Mouse (Mus musculus) ES-E14 (cell line): ENCODE measurements around the gene 0610010K14Rik. TPM values are rescaled to one million over a fixed set of nuclear protein-coding genes. Genes with fewer than 3 reads are reported as not detected.

Experiments
- DNase-seq: peaks from one replicate; pipeline ENCODE4 v3.0.0-alpha.2; 2013; ENCODE audit warnings: low read depth, low spot score
- H3K27ac ChIP-seq: 2 replicates; pipeline ENCODE4 v1.5.1; 2012; ENCODE audit warnings: low read depth, mild to moderate bottlenecking, low read length, moderate library complexity, mixed read lengths; ENCODE audit not compliant: poor library complexity, insufficient read depth, severe bottlenecking
- H3K36me3 ChIP-seq: 2 replicates; pipeline ENCODE4 v1.6.1; 2012; ENCODE audit warnings: mild to moderate bottlenecking, low read length, moderate library complexity, mixed read lengths; ENCODE audit not compliant: control insufficient read depth, poor library complexity, insufficient read depth, severe bottlenecking
- H3K4me1 ChIP-seq, 2 experiments: fragments of 150-350 bp in 1 of 2; sonication (generic) in 1 of 2; 2 replicates each; pipeline ENCODE4 v1.6.1; 2012; ENCODE audit warnings: low read length in 2 of 2, mild to moderate bottlenecking in 1 of 2, mixed read lengths in 1 of 2; ENCODE audit not compliant: control insufficient read depth in 2 of 2, insufficient read depth in 2 of 2, poor library complexity in 1 of 2
- H3K4me3 ChIP-seq, 2 experiments: fragments of 150-350 bp in 1 of 2; sonication (generic) in 1 of 2; 2 replicates each; pipeline ENCODE4 v1.5.1; 2012; ENCODE audit warnings: low read length in 2 of 2, low read depth in 1 of 2, mild to moderate bottlenecking in 1 of 2, mixed read lengths in 1 of 2; ENCODE audit not compliant: insufficient read depth in 1 of 2, poor library complexity in 1 of 2, severe bottlenecking in 1 of 2
- H3K9ac ChIP-seq: 2 replicates; pipeline ENCODE4 v1.6.1; 2012; ENCODE audit warnings: low read depth, mild to moderate bottlenecking, low read length, mixed read lengths; ENCODE audit not compliant: poor library complexity, insufficient read depth, severe bottlenecking
- H3K9me3 ChIP-seq: fragments of 150-350 bp; sonication (generic); 2 replicates; pipeline ENCODE4 v1.6.1; 2012; ENCODE audit warnings: low read depth, mild to moderate bottlenecking, low read length; ENCODE audit not compliant: control insufficient read depth, insufficient read depth
- CHD2 ChIP-seq: IDR thresholded peaks from 2 replicates; pipeline ENCODE4 v1.6.1; 2014; ENCODE audit warnings: mild to moderate bottlenecking, low read depth, low read length, inconsistent platforms
- HCFC1 ChIP-seq: IDR thresholded peaks from 2 replicates; pipeline ENCODE4 v1.6.1; 2012; ENCODE audit warnings: low read length, inconsistent platforms, borderline replicate concordance; ENCODE audit not compliant: insufficient read depth
- MAFK ChIP-seq: IDR thresholded peaks from 2 replicates; pipeline ENCODE4 v1.6.1; 2014; ENCODE audit warnings: mild to moderate bottlenecking, low read depth, low read length, inconsistent platforms; ENCODE audit not compliant: insufficient read depth
- ZC3H11A ChIP-seq: IDR thresholded peaks from 2 replicates; pipeline ENCODE4 v1.6.1; 2012; ENCODE audit warnings: low read depth, mild to moderate bottlenecking, inconsistent platforms, low read length, borderline replicate concordance
- ZNF384 ChIP-seq: IDR thresholded peaks from 2 replicates; pipeline ENCODE4 v1.6.1; 2012; ENCODE audit warnings: low read depth, low read length, inconsistent platforms
- in situ Hi-C, 2 experiments: fragments of 600-800 bp; cut with MboI; formaldehyde crosslinking; loops; one replicate each; pipeline ENCODE4 v1.15.1; 2025; ENCODE audit warnings: low sequenced_read_pairs in 2 of 2, inconsistent platforms in 1 of 2; ENCODE audit not compliant: unreplicated experiment in 2 of 2
- total RNA-seq: library from RNA; depleted of rRNA; stranded (reverse); fragments of 300-350 nt; gene quantifications from 2 replicates; pipeline ENCODE4 v1.2.3, GENCODE M21; 2012

Gene 0610010K14Rik
- total RNA-seq, 1 experiment, result 49.9 TPM

DNA sequence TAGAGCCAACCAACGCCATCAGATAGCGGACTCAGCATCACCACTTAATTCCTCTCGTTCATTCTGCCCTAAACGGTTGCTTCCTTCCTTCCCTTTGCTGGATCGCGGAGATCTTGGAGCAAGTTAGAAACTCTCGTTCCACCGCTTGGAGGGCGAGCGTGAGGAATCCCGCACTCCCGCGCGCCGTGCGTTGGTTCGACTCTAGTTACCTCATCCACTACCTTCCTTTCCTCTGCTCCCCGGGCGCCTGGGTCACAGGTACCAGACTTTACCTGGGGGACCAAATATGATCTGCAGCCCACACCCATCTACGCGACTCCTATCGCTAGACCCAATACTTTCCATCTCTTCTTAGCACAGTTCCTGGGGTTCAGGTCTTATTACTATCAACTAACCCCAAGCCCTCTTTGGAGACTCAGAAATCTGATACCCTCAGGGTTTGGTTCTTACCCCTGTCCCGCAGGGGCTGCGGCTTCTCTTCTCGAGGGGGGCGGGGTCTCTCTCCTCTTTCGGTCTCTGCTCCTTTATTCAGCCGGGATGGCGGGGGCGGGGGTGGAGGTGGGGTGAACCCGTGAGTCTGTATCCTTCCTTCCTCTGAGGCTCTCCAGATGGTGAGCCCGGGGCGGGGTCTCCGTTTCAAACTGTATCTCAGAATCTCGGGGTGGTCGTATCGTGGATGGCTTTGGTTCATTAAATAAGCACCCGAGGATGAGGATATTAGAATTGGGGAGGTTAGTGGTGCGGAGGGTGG lies 8.3 kb downstream of the 0610010K14Rik start, which contains the start of gene Bcl6b:
TSS of gene Bcl6b (minus strand) at position 539 of the 751 bp plus-strand sequence.
- Histone ChIP-seq H3K4me1 (peaks cover 9 to 30% of the 10 kb centered on the region in 2 experiments), H3K9me3 (no peaks in the 10 kb centered on the region), H3K27ac (peak within 1 kb of the TSS; percentile 26; the same call in 1 of the 2 replicates), H3K9ac (peak within 1 kb of the TSS; percentile 76), H3K4me3 (peak within 1 kb of the TSS; percentile 72 to 81), H3K36me3 (no peaks in the 10 kb centered on the region)
- no peak for DNase-seq
- TF ChIP-seq CHD2, result no peak
- TF ChIP-seq ZC3H11A, result no peak
- no peak for TF ChIP-seq MAFK
- TF ChIP-seq ZNF384, result no peak
- TF ChIP-seq HCFC1, result no peak
- in situ Hi-C loops, result no loop called here

DNA sequence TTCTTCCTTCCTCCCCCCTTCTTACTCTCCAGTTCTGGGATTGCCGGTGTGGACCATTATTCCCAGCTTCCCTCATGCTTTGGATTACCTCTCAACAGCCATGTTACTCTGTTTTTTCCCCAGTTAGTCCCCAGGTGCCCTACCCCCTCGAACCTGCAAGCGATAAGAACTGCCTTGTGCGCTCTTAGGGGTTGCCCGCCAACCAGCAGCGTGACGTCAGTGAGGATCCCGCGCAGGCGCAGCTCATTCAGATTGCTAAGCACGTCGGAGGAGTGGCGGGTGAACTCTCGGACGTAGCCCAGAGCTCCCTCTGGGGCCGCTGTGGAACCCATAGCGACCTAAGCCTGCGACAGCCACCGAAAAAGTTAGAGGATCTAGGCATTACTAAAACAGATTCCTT lies 8.9 kb downstream of the 0610010K14Rik start:
- H3K4me3 ChIP-seq, result peak overlapping the region; percentile 72 to 81
- peak; percentile 86 for DNase-seq
- no peaks in the 10 kb centered on the region; the same call in 1 of the 2 replicates for H3K36me3 ChIP-seq
- no peak overlapping the region for H3K27ac ChIP-seq
- in situ Hi-C loops, result no loop called here
- no peaks in the 10 kb centered on the region for H3K9me3 ChIP-seq
- no peak for TF ChIP-seq ZNF384
- peak overlapping the region; percentile 76 for H3K9ac ChIP-seq
- H3K4me1 ChIP-seq, result peaks cover 9 to 25% of the 10 kb centered on the region in 2 experiments

DNA sequence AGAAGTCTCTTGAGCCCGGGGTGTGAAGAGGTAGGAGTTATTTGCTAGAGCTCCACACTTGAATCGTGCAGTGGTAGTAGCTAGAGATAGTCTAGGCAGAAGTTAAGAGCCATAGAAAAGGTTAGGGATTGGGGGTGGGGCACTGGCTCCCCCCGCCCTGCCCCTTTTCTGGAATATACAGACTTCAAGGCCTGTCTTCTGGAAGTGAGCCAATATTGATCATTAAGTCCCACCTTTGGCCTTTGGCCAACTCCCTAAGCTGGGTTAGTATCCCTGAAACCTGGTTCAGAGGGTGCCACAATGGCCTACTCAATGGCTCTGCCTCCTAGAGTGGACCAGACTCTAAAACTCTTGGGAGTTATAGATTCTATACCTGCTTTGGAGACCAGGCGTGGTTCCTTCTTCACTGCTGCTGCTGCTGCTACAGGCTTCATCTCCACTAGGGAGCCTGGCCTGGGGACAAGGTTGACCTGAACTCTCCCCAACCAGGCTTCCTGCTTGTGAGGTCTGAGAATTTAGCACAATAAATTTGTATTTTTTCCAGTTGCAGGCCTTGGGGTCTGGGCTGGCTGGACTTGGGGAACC lies 10.0 kb downstream of the 0610010K14Rik start:
- no peak for DNase-seq
- in situ Hi-C loops, result no loop called here
- Histone ChIP-seq H3K9me3 (no peaks in the 10 kb centered on the region), H3K9ac (no peak overlapping the region), H3K27ac (no peak overlapping the region), H3K36me3 (peaks cover 5% of the 10 kb centered on the region; the same call in 1 of the 2 replicates), H3K4me1 (peaks cover 6 to 22% of the 10 kb centered on the region in 2 experiments), H3K4me3 (no peak overlapping the region)
- no peak for TF ChIP-seq ZNF384
- TF ChIP-seq CHD2, result no peak
- TF ChIP-seq MAFK, result no peak
- no peak for TF ChIP-seq ZC3H11A
- TF ChIP-seq HCFC1, result no peak

GRCm38 (mm10) chr11:70227126-70227525 lies 10.6 kb downstream of the 0610010K14Rik start:
- Histone ChIP-seq H3K4me3 (no peak overlapping the region), H3K9me3 (no peaks in the 10 kb centered on the region), H3K9ac (no peak overlapping the region), H3K36me3 (peaks cover 5% of the 10 kb centered on the region; the same call in 1 of the 2 replicates), H3K27ac (no peak overlapping the region), H3K4me1 (peaks cover 7 to 23% of the 10 kb centered on the region in 2 experiments)
- TF ChIP-seq MAFK (no peak), HCFC1 (no peak), CHD2 (no peak), ZNF384 (no peak), ZC3H11A (no peak)
- in situ Hi-C loops, result no loop called here
- DNase-seq, result no peak

- DNase-seq, result no peak
- peak overlapping the region; percentile 3 to 49 for H3K4me3 ChIP-seq
- H3K4me1 ChIP-seq, result peaks cover 8 to 23% of the 10 kb centered on the region in 2 experiments
- no peaks in the 10 kb centered on the region for H3K9me3 ChIP-seq
- H3K9ac ChIP-seq, result peak overlapping the region; percentile 61
- no peak overlapping the region for H3K27ac ChIP-seq
- in situ Hi-C loops, result no loop called here
- no peak for TF ChIP-seq ZNF384
- no peak for TF ChIP-seq ZC3H11A
- TF ChIP-seq CHD2, result no peak
- TF ChIP-seq MAFK, result no peak
- no peak for TF ChIP-seq HCFC1
- H3K36me3 ChIP-seq, result peaks cover 5% of the 10 kb centered on the region; the same call in 1 of the 2 replicates
These were observed 11.2 kb downstream of the 0610010K14Rik start for GRCm38 (mm10) chr11:70226602-70226890.
